Mouse (Mus musculus) frontal cortex, adult (tissue): ENCODE results near the gene Plod2.

Source experiments
- ATAC-seq: cut with Nextera tagmentation; 2 replicates; pipeline ENCODE4 v1.9.2; 2017; ENCODE audit warnings: mild to moderate bottlenecking, moderate library complexity, mixed read lengths; ENCODE audit not compliant: low TSS enrichment

The Plod2 gene

DNA sequence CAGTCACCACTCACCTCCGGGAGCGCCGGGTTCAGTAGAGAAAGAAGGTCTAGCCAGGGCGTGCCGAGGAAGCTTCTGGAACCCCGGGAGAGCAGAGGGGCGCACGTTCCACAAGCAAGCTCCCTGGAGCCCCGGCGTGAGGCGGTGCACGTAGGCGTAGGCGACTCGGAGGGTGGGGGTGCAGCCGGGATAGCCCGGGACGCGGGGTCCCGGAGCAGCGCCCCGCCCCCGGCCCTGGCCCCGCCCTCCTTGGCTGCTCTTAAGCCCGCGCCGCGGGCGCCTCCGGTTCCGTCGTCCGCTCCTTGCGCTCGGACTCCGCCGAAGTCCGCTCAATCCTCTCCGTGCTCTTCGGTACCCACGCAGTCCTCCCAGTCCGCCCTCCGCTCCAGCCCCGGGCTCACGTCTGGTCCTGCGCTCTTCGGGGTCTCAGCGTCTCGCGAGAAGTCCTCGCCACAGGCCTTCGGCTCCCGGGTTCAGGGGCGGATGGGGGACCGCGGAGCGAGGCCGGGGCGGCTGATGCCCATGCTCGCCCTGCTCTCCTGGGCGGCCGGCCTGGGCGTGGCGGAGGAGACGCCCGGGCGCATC is at the start of gene Plod2:
Plod2 (plus strand) TSS at position 247 of the 585 bp plus-strand sequence.
- ATAC-seq: peak; percentile 59

DNA sequence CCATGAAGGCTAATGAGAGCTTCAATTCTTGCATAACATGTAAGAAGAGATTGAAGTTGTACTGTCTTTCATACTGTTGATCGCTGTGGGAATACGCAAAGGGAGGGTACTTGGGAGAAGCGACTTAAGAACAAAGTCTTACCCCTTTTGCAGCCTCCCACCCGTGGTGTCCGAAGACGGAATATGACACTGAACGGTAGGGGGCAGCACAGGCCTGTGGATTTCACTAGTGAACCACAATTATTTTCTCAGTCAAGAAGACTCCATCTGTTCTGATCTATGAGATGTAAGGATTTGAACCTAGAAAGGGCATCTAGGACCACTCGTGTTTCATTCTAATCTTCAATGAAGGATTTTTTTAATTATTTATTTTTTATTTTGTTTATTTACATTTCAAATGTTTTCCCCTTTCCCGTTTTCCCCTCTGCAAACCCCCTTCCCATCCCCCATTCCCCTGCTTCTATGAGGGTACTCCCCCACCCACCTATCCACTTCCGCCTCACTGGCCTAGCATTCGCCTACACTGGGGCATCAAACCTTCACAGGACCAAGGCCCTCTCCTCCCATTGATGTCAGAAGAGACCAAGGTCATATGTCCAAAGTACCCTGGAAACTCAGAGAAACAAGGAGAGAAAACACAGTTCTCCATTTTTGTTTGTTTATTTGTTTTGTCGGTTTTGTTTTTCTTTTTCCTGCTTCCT is 42.2 kb upstream of the Plod2 start:
- peak; percentile 89 for ATAC-seq

DNA sequence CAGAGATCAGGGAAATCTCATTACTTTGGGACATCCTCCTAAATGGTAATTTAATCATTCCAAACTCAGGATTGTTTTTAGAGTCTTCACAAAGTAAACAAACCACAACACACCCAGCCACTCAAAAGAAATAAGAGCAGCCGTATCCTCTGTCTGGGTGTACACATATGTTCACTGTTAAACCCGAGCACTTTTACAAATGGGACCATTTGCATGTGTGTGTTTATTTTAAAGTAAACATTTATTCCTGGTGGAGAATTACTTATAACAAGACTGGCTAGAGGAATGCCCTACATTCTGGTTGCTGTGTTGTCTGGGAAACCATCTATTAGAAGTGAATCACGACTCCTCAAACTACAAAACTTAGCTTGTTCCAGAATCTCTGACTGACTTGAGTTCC is 37.8 kb upstream of the Plod2 start:
- no peak for ATAC-seq

GRCm38 (mm10) chr9:92504889-92505288 is 37.1 kb upstream of the Plod2 start:
- ATAC-seq: no peak

DNA sequence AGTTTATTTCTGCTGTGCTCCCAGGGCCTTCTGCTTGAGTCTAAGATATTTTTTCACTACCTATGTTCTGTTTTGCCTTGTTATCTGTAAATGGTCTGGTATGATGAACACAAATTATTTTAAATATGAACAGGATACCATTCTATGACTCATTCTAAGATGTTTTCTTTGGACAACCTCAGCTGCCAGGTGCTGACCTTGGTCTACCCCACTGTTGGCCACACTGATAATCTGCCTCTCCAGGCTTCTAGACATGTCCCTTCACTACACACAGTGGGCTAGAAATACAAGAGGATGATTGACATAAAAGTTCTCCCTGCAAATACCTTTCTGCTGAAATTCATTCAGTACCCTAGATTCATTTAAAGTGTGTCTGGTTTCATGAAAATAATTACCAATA is 30.3 kb upstream of the Plod2 start:
- ATAC-seq: no peak

DNA sequence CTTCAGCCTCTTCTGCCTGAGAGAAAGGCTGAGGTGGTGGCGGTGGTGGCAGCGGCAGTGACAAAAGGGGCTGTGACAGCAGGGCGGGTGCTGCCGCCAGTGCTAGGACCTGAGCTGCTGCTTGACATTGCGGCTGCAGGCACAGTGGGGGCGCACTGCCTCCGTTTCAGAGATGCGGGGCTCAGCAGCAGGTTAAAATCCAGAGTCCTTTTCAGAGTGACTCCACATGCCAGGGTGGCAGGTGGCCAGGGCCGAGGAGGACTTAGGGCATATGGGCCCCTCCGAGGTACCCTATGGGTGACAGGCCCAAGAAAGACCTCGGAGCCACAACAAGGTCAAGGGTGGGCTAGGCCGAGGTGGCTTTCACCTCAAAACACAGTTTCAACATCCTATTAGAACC is 25.0 kb upstream of the Plod2 start:
- no peak for ATAC-seq

GRCm38 (mm10) chr9:92520751-92521150 is 21.3 kb upstream of the Plod2 start:
- no peak for ATAC-seq

- ATAC-seq: no peak
Observed at GRCm38 (mm10) chr9:92524506-92524905, 17.5 kb upstream of the Plod2 start.

DNA sequence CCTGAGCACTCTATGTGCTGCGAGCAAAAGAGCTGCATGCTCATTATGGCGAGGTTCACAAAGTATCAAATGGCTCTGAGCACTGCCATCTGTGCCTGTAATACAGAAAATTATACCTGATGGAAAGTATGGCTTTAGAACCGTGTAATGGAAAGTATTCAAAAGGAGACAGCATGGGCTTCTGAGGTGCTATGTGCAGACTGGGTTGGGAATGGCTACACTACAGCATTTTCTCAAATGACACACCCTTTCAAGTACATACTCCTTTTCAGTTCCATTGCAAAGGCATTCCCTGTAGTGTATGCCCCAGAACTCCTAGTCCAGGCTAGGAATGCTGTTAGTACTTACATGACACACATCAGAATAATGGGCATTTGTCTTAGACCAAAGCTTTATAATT is 12.0 kb upstream of the Plod2 start:
- no peak for ATAC-seq

DNA sequence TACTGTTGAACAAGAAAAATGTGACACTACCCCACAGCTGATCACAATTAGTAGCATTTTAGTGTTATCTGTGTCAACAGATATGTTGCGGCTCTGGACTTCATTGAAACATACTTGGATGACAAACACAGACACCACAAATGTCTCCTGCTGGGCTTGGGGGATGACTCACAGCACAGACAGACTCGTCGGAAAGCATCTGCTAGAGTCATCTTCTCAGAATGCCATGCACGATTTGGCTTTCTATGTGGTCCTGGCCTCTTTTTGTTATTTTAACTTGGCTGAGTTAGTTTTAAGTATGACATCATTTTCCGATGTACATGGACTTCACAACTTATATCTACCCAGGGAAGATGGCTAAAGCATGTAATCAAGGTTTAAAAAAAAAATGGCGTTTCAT is 4.3 kb upstream of the Plod2 start:
- peak; percentile 86 for ATAC-seq

DNA sequence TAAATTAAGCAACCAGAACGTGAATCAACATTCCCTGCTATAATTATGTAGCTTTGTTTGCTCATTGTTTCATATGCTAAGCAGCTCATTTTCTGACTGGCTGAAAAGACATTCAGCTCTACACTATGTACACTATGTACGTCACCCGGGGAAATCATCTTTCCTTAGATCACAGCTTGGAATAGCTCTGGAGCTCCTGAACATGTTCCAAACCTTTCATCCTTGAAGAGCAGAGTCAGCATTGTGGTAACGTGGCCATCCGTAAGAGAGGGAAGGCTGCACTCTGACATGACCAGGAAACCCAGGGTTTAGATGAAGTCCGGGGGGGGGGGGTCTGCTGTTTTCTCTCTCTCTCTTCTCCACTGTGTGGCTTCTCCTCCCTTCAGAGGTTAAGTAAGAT is 3.8 kb upstream of the Plod2 start:
- ATAC-seq: 0 out of 2 replicates have a peak, but pooled peaks have one; percentile 24

DNA sequence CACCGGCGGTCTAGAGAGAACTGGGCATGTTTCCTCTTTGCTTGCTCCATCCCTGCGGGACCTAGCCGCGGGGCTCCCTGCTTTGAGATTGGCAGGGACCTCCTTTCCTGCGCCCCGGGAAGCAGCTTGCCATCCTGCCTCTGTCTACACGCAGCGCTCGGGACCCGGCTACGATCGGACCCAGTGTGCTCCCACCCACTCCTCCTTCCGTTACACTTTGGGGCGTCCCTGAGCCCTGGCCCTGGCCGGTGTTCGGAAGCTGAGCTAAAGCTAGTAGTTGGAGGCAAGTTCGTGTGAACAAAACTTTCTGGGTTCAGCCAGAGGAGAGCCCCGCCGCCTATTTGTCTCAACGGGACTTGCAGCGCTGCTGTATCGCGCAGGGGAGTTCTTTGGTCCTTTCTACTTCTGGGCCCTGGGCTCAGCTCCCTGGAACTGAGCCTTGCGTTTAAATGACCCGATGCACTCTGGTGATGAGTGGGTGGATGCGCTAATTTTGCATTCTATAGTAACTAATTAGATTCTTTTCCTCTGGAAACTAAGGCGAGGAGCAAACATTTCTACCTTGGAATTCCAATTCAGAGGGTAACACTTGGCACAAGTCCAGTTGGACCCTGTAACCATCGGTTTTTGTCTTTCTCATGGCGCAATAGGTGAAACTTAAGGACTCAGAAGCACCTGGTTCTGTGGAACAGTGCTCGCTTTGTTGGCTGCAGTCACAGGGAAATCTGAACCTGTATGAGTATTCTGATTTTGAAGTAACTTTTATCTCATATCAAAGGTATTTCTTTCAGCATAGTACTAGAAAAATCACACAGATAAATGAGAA is 781 bp downstream of the Plod2 start:
- peak; percentile 42 for ATAC-seq

DNA sequence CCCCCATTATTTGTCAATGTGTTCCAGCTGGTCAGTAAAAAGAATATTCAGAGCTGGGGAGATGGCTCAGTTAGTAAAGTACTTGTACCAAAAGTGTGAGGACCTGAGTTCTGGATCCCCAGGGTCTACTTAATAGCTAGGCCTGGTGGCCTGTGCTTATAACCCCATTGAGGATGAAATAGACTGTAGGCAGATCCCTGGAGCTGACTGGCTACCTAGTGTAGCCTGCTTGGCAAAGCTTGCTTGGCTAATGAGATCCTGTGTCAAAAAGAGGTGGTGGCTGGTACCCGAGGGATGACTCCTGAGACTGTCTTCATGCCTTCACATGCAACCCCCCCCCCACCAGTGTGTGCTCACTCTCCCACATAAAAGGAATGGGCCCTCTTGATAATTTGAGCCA is 2.1 kb downstream of the Plod2 start:
- ATAC-seq: no peak

DNA sequence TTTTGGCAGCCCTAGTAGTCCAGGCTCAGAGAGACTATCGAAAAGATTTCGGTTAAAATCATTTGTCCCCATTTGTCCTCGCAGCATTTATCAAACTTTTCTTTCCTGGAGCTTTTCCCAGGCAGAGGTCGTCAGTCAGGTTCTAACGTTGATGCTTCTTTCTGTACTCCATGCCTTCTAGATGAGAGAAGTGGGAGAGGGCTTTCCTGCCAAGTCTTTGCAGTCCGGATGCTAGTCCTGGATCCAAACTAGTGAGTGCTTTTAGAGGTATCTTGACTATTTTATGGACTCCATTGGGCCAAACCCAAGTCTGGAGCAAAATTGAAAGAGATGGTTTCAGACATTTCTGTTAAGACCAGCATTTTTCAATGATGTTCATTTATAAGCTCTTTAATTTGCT is 3.0 kb downstream of the Plod2 start:
- ATAC-seq: no peak

DNA sequence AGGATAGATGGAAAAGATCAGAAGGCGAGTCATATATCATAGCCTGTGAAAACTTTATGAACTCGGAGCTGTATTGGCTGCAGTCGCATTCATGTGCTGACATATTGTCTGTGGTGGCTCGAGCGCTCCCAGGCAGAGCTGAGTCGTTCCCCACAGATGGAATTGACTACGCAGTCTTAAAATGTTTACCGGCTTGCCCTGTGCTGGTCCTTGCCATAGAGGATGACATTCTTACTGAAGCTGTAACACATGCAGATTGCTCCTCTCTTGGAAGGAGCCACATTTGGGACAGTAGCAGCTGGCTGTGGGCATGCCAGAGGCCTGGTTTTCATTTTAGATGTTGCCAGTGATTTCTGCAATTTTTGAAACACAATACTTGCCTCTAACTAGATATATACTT is 4.4 kb downstream of the Plod2 start:
- no peak for ATAC-seq

DNA sequence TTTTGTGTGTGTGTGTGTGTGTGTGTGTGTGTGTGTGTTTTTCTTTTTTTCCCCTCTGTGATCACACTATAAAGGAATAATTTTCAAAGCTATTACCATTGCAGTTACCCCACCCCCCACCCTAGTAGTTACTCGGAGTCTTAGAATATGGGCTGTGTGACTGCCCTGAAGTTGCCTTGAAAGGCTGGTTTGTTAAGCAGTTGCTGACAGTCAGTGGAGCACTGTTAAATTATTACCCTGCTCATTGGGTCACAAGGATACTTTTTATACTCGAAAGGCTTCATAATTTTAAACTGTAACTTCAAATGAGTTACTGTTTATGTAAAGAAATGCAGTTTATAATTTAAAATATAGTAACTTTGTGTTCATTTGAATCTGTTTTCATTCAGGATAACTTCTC is 5.1 kb downstream of the Plod2 start:
- ATAC-seq: no peak

DNA sequence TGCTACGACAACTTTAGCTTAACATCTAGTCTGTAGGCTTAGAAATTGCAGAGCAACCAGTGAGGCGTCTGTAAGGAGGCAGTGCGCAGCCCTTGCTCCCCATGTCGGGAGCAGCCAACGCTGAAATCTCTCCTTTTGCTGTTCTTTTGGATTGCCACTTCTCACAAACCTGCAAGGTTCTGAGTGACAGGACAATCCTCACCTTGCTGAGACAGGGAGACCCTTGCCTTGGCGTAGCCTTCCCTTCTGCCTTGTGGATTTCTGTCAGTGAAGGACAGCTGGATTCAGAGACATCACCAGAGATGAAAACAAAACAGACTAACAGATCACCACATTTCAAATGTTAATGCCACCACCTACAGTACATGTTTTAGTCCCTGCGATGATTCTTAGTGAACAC is 5.8 kb downstream of the Plod2 start:
- ATAC-seq: no peak

GRCm38 (mm10) chr9:92548603-92549002 is 6.6 kb downstream of the Plod2 start:
- no peak for ATAC-seq

DNA sequence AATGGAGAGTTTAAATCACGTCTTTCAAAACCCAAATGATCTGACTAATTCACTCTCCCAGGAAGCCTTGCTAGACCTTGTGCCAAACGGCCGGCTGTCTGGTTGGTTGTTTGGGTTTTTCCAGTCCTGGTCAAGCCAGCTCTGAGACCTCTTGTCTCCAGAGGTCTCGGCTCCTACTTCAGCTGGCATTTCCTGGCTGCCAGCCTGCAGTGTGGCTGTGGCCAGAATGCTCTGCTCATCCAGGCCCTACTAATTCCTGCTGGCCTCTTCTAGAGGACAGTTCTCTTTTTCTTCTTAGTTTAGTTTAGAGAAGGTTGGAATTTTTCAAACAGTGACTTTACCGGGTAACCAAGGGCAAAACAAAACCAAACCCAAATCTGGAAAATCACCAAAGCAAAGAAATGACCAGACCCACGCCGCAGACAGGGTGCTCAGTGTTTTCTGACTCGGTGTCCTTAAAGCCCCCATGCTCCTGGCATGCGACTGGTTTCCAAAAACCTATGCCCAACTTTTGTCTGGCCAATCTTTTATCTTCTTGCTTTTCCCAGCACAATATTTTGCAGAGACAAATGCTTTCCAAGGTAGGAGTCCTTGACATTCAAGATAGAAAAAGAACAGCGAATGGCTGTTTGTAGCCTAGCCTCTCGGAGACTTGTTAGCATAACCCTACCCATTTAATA is 7.9 kb downstream of the Plod2 start:
- no peak for ATAC-seq

DNA sequence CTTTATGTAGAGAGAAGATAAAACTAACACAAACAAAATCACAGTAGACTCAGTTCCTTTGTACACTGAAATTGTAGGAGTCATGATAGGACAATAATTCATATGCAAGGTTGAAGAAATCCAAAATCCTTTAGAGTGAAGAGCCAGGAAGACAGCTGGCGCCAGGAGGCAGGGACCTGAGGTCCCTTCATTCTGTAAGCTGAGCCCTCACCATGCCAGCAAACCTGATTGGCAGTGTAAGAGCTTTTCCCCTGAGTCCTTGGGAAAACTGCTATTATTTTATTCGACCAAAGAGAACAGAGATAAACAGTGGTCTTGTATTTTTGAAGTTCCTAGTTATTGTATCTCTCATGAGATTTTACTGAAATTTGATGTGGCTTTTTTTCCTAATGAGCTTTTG is 9.0 kb downstream of the Plod2 start:
- ATAC-seq: no peak

DNA sequence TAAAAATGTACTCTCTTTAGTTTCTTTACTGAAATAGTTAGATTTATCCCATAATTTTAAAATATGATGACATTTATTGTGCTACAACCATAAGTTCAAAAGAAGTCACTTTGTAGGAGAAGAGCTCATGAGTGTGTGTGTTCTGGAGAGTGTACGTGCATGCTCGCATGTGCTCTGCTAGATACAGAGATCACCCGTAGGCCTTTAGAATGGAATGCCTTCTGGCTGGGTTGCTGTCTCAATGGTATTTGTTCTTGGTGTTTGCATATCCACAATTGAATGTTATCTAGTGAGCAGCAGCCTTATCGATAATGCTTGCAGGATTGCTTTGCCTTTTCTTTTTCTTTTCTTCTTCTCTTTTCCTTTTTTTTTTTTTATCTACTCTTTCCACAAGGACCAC is 9.6 kb downstream of the Plod2 start:
- ATAC-seq: no peak

DNA sequence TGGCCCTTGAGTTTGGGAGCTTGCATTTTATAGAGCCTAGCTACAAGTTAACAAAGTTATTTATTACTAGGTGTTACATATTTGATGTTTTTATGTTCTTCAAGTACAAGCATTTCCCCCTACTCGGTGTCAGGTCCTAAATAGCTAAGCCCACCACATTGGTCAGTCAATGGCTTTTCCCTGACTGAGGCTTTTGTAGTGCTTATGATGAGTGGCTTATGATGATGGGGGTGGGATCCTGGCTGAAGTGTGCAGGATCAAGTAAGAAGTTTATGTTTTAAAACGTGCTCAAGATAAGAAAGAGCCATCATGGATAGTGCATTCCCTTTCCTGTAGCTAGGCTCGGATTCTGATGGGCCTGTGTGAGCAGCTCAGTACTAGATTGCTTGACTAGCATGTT is 10.7 kb downstream of the Plod2 start:
- no peak for ATAC-seq
